Mouse (Mus musculus) stomach, postnatal 0 days (tissue): ENCODE measurements around the gene P2ry2.

Experiments
- CTCF ChIP-seq: IDR thresholded peaks from 2 replicates; pipeline ENCODE4 v1.5.1; 2016; ENCODE audit warnings: antibody characterized with exemption, low read depth, mild to moderate bottlenecking, moderate library complexity
- EP300 ChIP-seq: optimal IDR thresholded peaks from 2 replicates; pipeline ENCODE3; 2016; ENCODE audit warnings: antibody characterized with exemption

GRCm38 (mm10) chr7:101033371-101033770 is 20.7 kb upstream of the P2ry2 start:
- no peak for TF ChIP-seq EP300
- no peak for TF ChIP-seq CTCF
